Mouse (Mus musculus): ENCODE measurements around the gene Aoah. TPM values are rescaled to one million over a fixed set of nuclear protein-coding genes. Genes with fewer than 3 reads are reported as not detected.

Aoah gene
- total RNA-seq, 2 experiments from 2014 or later = 0.61 to 0.72 TPM

DNA sequence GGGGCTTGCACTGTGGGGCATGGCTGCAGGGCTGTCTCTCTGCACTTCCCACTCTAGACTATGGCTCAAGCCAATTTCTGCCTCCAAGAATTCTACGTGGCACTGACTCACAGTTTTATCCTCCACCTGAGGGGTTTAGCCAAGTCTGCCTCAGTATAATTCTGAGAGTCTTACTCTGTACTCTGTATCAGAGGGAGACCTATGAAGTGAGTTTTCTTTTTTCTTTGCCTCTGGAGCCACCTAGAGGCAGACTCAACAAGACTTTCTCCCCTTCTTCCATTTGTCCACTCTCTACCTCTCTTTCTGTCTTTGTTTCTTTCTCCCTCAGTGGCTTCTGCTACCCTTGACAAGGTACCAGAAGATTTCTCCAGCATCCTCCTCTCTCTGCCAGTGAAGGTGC lies 256.2 kb downstream of the Aoah start:
- no peak for DNase-seq (ENCODE audit: low spot score in 2 of 2)

DNA sequence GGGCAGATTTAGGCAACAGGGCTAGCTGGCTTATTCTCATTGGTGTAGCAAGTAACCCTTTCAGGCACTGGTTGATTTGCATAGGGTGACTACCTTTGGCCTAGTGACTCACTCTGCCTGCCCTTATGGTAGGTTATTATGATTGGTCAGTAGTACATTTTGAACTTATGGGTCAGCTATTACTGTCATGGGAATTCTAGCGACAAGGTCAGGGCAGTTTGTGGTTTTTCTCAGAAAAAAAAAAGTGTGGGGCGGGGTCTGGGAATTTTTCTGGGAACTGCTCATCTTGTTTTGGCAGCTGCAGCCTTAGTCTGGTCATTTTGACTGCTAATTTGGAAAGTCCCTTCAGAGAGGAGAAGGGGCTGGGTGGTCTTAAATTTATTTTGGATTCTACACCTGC lies 272.1 kb downstream of the Aoah start:
- DNase-seq (ENCODE audit: low spot score in 2 of 2) = no peak

DNA sequence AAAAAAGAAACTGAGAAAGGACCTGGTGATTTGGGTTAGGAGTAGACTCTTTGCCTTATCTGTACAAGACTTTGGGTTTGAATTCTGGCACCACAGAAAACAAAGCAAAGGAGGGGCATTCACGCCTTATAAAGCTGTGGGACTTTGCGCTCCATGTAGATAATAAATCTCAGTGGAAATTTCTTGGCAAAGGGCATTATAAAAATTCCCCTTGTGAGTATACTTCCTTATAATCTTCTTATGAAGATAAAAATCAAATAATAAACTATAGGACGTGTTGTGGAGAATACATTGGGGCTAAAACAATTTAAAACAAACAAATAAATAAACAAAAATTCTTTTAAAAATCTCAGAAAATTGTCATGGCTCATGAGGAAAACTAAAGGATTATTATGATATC lies 280.9 kb downstream of the Aoah start, which contains the start of gene Olfr1370:
Gene Olfr1370 (minus strand): TSS at position 101 of the 400 bp plus-strand sequence.
- no peak for DNase-seq (ENCODE audit: low spot score in 2 of 2)

DNA sequence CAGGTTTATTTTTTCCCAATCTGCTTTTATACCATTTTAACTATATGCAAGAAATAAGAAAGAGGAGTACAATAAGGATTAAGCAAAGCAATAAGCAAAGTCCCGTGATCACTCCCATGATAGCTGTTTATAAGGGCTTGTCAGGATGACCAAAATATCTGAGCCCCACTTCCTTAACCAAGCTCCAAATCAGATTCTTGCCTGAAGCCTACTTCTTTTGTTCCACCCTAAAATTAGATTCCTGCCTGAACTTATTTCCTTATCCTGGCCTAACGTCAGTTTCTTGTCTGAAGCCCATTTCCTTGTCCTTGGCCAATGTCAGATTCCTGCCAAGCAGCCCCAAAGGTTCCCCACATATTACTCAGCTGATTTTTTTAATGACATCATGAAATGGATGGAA lies 288.8 kb downstream of the Aoah start:
- DNase-seq (ENCODE audit: low spot score in 2 of 2) = no peak
